Comparison of ENCODE assay signal across 8 mouse cellular contexts in genomic region chr4:133484266-133485025, GRCm38 (mm10). TPM values are rescaled to one million over a fixed set of nuclear protein-coding genes. Genes with fewer than 3 reads are reported as not detected.
DNase-seq lines count a peak whose midpoint lies in the region; ATAC-seq and TF ChIP-seq lines count a peak whose summit lies in the region.

No protein-coding gene starts in this region.

- H3K9me3 ChIP-seq in ES-Bruce4 (replicated peaks; ENCODE audit: control insufficient read depth, insufficient read depth, low read length, poor library complexity, severe bottlenecking) = no peaks in the 10 kb centered on the region
- no peaks in the 10 kb centered on the region for H3K9me3 ChIP-seq in heart, embryonic 13.5 days
- no peaks in the 10 kb centered on the region for H3K9me3 ChIP-seq in kidney, postnatal 0 days (replicated peaks; ENCODE audit: low read length)

- peak; percentile 64; the same call in 1 of the 2 replicates for TF ChIP-seq EP300 in ES-Bruce4 (IDR thresholded peaks at IDR 0.05; ENCODE audit: insufficient read depth, low read depth, low read length)

- H3K4me3 ChIP-seq in ES-Bruce4 (ENCODE audit: low read depth, low read length) = peak overlapping the region; percentile 45
- peak overlapping the region; percentile 13; the same call in 1 of the 2 replicates for H3K4me3 ChIP-seq in heart, embryonic 13.5 days
- no peak overlapping the region for H3K4me3 ChIP-seq in kidney, postnatal 0 days (replicated peaks; ENCODE audit: low read depth, low read length)

- H3K36me3 ChIP-seq in ES-Bruce4 (ENCODE audit: control insufficient read depth, insufficient read depth, low read length, poor library complexity, severe bottlenecking) = no peaks in the 10 kb centered on the region
- no peaks in the 10 kb centered on the region for H3K36me3 ChIP-seq in heart, embryonic 13.5 days
- no peaks in the 10 kb centered on the region for H3K36me3 ChIP-seq in kidney, postnatal 0 days (ENCODE audit: insufficient read depth, low read length)

- no peaks in the 10 kb centered on the region for H3K27me3 ChIP-seq in ES-Bruce4 (ENCODE audit: control insufficient read depth, insufficient read depth, low read length, poor library complexity, severe bottlenecking)
- H3K27me3 ChIP-seq in heart, embryonic 13.5 days (replicated peaks) = peaks cover 37% of the 10 kb centered on the region
- H3K27me3 ChIP-seq in kidney, postnatal 0 days (ENCODE audit: insufficient read depth, low read length) = no peaks in the 10 kb centered on the region

- peak overlapping the region; percentile 42 for H3K27ac ChIP-seq in ES-Bruce4 (ENCODE audit: insufficient read depth, low read length)
- H3K27ac ChIP-seq in heart, embryonic 13.5 days (replicated peaks) = no peak overlapping the region
- H3K27ac ChIP-seq in kidney, postnatal 0 days = peak overlapping the region; percentile 67

- no peak overlapping the region for H3K9ac ChIP-seq in ES-Bruce4 (ENCODE audit: low read depth, poor library complexity, severe bottlenecking)
- peak overlapping the region; percentile 59 for H3K9ac ChIP-seq in heart, embryonic 13.5 days
- 0 out of 2 replicates have a peak overlapping the region, but pooled peaks have one; percentile 6 for H3K9ac ChIP-seq in kidney, postnatal 0 days (ENCODE audit: low read depth, low read length)

- peak overlapping the region; percentile 60 for H3K4me2 ChIP-seq in heart, embryonic 13.5 days
- peak overlapping the region; percentile 36 for H3K4me2 ChIP-seq in kidney, postnatal 0 days (ENCODE audit: low read length)

- no peak for TF ChIP-seq POLR2A in ES-Bruce4 (IDR thresholded peaks at IDR 0.05; ENCODE audit: insufficient read depth, low read length)

- peak; percentile 24 for TF ChIP-seq CTCF in ES-Bruce4 (IDR thresholded peaks at IDR 0.05; ENCODE audit: low read depth, low read length)
- peak; percentile 23; the same call in 1 of the 2 replicates for TF ChIP-seq CTCF in kidney, postnatal 0 days (IDR thresholded peaks at IDR 0.05; ENCODE audit: low read depth)

- no peak for ATAC-seq in heart, embryonic 13.5 days (ENCODE audit: extremely low read depth, insufficient number of reproducible peaks, low FRiP score, low TSS enrichment)
- no peak; the same call in 1 of the 2 replicates for ATAC-seq in kidney, postnatal 0 days (replicated peaks; ENCODE audit: low FRiP score, low read depth)
- ATAC-seq in CD4-positive, CD25-positive, alpha-beta regulatory T cell, adult 4 months = no peak
- ATAC-seq in cerebellum, adult (ENCODE audit: insufficient number of reproducible peaks, low FRiP score, low TSS enrichment) = no peak

- 16% methylated on average over 22 of the region's 22 CpGs for WGBS in heart, embryonic 13.5 days
- WGBS in kidney, postnatal 0 days = 10% methylated on average over 22 of the region's 22 CpGs

- DNase-seq in adrenal gland, adult 2 months = peak; percentile 34
- DNase-seq in adrenal gland, postnatal 4 days (ENCODE audit: low spot score in 2 of 2) = no peak
- peak; percentile 75 for DNase-seq in kidney, postnatal 0 days (ENCODE audit: low spot score)
- peak; percentile 76 to 89 for DNase-seq in lung, postnatal 4 days

- H3K4me1 ChIP-seq in ES-Bruce4 (ENCODE audit: control insufficient read depth, insufficient read depth, low read length) = peaks cover 11% of the 10 kb centered on the region
- H3K4me1 ChIP-seq in heart, embryonic 13.5 days = peaks cover 35% of the 10 kb centered on the region
- 0 out of 2 replicates have a peak, but pooled peaks cover 13% of the 10 kb centered on the region for H3K4me1 ChIP-seq in kidney, postnatal 0 days (replicated peaks; ENCODE audit: insufficient read depth, low read length)

RNA-seq across cellular contexts. Expression of gene Tent5b, which starts 4.5 kb away (rescaled TPM):
- total RNA-seq in adrenal gland, adult 2 months (2021) = 10 to 100 TPM in 1 of 2 experiments, 1 to 10 TPM in 1; 1.7 to 14.7 TPM
- polyA plus RNA-seq in adrenal gland, adult 2 months (2012; rRNA removed) = 3.0 and 7.2 TPM in 2 replicates
- total RNA-seq in adrenal gland, postnatal 4 days (2021) = under 1 TPM; 0.73 to 0.78 TPM
- 10.9 and 12.4 TPM in 2 replicates for polyA plus RNA-seq in ES-Bruce4 (2011; ENCODE audit: insufficient read depth, insufficient read length, low read depth, missing spikeins)
- polyA plus RNA-seq in heart, embryonic 13.5 days (2015; fragmentation: Nextera tagmentation; extraction: Ambion mirVana) = 0.36 and 0.69 TPM in 2 replicates
- polyA plus RNA-seq in kidney, postnatal 0 days (2015; fragmentation: Nextera tagmentation; extraction: Ambion mirVana) = 2.7 and 2.8 TPM in 2 replicates
- not detected for polyA plus RNA-seq in CD4-positive, CD25-positive, alpha-beta regulatory T cell, adult 4 months (2017; shearing (Covaris generic))

RNA-seq across cellular contexts. Expression of gene Trnp1, which starts 13.9 kb away (rescaled TPM):
- total RNA-seq in adrenal gland, adult 2 months (2021) = 1 to 10 TPM; 4.4 to 7.5 TPM
- polyA plus RNA-seq in adrenal gland, adult 2 months (2012; rRNA removed) = 7.4 and 11.4 TPM in 2 replicates
- total RNA-seq in adrenal gland, postnatal 4 days (2021) = 1 to 10 TPM; 6.9 to 8.0 TPM
- polyA plus RNA-seq in ES-Bruce4 (2011; ENCODE audit: insufficient read depth, insufficient read length, low read depth, missing spikeins) = 10.4 and 13.6 TPM in 2 replicates
- 0.76 and 0.78 TPM in 2 replicates for polyA plus RNA-seq in heart, embryonic 13.5 days (2015; fragmentation: Nextera tagmentation; extraction: Ambion mirVana)
- 1.4 and 1.5 TPM in 2 replicates for polyA plus RNA-seq in kidney, postnatal 0 days (2015; fragmentation: Nextera tagmentation; extraction: Ambion mirVana)
- polyA plus RNA-seq in CD4-positive, CD25-positive, alpha-beta regulatory T cell, adult 4 months (2017; shearing (Covaris generic)) = not detected

RNA-seq across cellular contexts. Expression of gene Kdf1, which starts 34.3 kb away (rescaled TPM):
- 1 to 10 TPM; 1.8 to 2.1 TPM for total RNA-seq in adrenal gland, adult 2 months (2021)
- polyA plus RNA-seq in adrenal gland, adult 2 months (2012; rRNA removed) = 4.4 and 5.3 TPM in 2 replicates
- 1 to 10 TPM; 5.0 to 8.0 TPM for total RNA-seq in adrenal gland, postnatal 4 days (2021)
- 10.2 and 13.2 TPM in 2 replicates for polyA plus RNA-seq in ES-Bruce4 (2011; ENCODE audit: insufficient read depth, insufficient read length, low read depth, missing spikeins)
- polyA plus RNA-seq in heart, embryonic 13.5 days (2015; fragmentation: Nextera tagmentation; extraction: Ambion mirVana) = 0.92 and 2.1 TPM in 2 replicates
- polyA plus RNA-seq in kidney, postnatal 0 days (2015; fragmentation: Nextera tagmentation; extraction: Ambion mirVana) = 38.6 and 38.7 TPM in 2 replicates
- polyA plus RNA-seq in CD4-positive, CD25-positive, alpha-beta regulatory T cell, adult 4 months (2017; shearing (Covaris generic)) = under 1 TPM in 1 of 2 experiments, not detected in 1; 0.58 TPM

Comparison
In these comparisons a context has a peak if more than half of its experiments do, and no peak if none do; other contexts are left out.
1. DNase-seq: peak in adrenal gland, adult 2 months (single experiment), kidney, postnatal 0 days (single experiment) and lung, postnatal 4 days (2 of 2); none in adrenal gland, postnatal 4 days (0 of 2).